Mouse (Mus musculus) midbrain, embryonic 16.5 days (tissue): Measurements from ENCODE around the gene Srp54a. TPM values are rescaled to one million over a fixed set of nuclear protein-coding genes. Genes with fewer than 3 reads are reported as not detected.
"Not testable (repeated sequence)": the region's sequence is repeated elsewhere in the genome, so short reads cannot be mapped to it uniquely, and the experiment has no call there.

ENCODE experiments used
- ATAC-seq: fragments of 200-750 bp; cut with Nextera tagmentation; 2 replicates; pipeline ENCODE4 v1.8.0; 2017; ENCODE audit warnings: moderate TSS enrichment
- H3K27ac ChIP-seq: fragments of 300-500 bp; sonication (generic); 2 replicates; pipeline ENCODE4 v1.5.1; 2014; ENCODE audit warnings: mild to moderate bottlenecking, low read length, mixed read lengths
- H3K27me3 ChIP-seq: fragments of 300-500 bp; sonication (generic); 2 replicates; pipeline ENCODE4 v1.6.1; 2014; ENCODE audit warnings: low read depth, low read length, mixed read lengths; ENCODE audit not compliant: control insufficient read depth, insufficient read depth
- H3K36me3 ChIP-seq: fragments of 300-500 bp; sonication (generic); 2 replicates; pipeline ENCODE4 v1.6.1; 2014; ENCODE audit warnings: mild to moderate bottlenecking, low read length, moderate library complexity, mixed read lengths; ENCODE audit not compliant: control insufficient read depth, insufficient read depth
- H3K4me1 ChIP-seq: fragments of 300-500 bp; sonication (generic); 2 replicates; pipeline ENCODE4 v1.6.1; 2014; ENCODE audit warnings: mild to moderate bottlenecking, low read length, mixed read lengths; ENCODE audit not compliant: control insufficient read depth, insufficient read depth
- H3K4me2 ChIP-seq: fragments of 300-500 bp; sonication (generic); 2 replicates; pipeline ENCODE4 v1.6.1; 2014; ENCODE audit warnings: mild to moderate bottlenecking, low read length, mixed read lengths
- H3K4me3 ChIP-seq: fragments of 300-500 bp; sonication (generic); 2 replicates; pipeline ENCODE4 v1.5.1; 2014; ENCODE audit warnings: low read depth, mild to moderate bottlenecking, low read length, moderate library complexity, mixed read lengths
- H3K9ac ChIP-seq: fragments of 300-500 bp; sonication (generic); 2 replicates; pipeline ENCODE4 v1.6.1; 2014; ENCODE audit warnings: low read depth, low read length, mixed read lengths
- H3K9me3 ChIP-seq: fragments of 300-500 bp; sonication (generic); replicated peaks from 2 replicates; pipeline ENCODE4 v1.6.1; 2014; ENCODE audit warnings: mild to moderate bottlenecking, low read length, mixed read lengths; ENCODE audit not compliant: control insufficient read depth, poor library complexity, severe bottlenecking
- WGBS: fragments of 180-500 bp; shearing (Covaris S2); extraction: QIAGEN DNeasy Blood & Tissue Kit; methylation state at CpG from one replicate; pipeline ENCODE4 v1.1.7; 2014; 5-methylcytosine and 5-hydroxymethylcytosine counted together
- polyA plus RNA-seq: library from polyadenylated mRNA; unstranded; fragments of >200 nt; fragmentation: Nextera tagmentation; extraction: Ambion mirVana; gene quantifications from 2 replicates; pipeline ENCODE4 v1.2.1, GENCODE M21; 2015

Gene Srp54a
- polyA plus RNA-seq, 1 experiment from 2014 or later = 209 TPM

DNA sequence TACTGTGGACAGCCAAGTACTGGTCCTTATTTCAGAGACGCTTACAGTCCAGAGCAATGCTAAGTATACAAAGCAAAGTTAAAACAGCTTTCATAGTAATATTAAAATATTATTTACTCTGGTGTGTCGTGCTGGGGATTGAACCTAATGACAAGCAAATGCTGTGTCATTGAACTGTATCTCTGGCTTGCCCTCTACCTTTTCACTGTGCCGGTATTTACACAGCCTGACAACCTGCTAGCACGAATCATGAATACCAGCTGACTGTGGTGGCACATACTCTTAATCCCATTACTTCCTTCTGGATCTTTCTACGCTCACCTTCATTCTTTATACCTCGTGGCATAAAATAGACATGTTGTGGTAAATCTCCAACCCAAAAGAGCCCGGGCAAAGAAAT, 12.1 kb downstream of the Srp54a start:
- 94% methylated on average over 1 of the region's 7 CpGs for WGBS
- not testable (repeated sequence) for H3K4me2 ChIP-seq, H3K9ac ChIP-seq, H3K4me3 ChIP-seq, H3K9me3 ChIP-seq, ATAC-seq, H3K36me3 ChIP-seq, H3K4me1 ChIP-seq, H3K27me3 ChIP-seq, H3K27ac ChIP-seq

DNA sequence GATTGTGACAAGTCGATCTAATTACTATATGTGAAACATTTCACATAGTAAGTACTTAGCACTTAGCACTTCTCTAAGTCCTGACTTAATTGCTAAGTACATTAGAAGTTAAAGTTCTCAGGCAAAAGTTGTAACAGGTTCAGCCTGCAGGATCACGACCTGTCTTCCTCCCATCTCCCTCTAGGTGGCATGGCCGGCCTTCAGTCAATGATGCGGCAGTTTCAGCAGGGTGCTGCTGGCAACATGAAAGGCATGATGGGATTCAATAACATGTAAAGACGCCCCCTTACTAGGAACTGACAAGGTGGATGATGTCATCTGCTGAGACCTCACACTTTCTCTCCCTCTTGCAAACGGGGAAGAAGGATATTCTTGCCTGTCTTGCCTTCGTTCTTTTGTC, 32.6 kb downstream of the Srp54a start:
- H3K9ac ChIP-seq, H3K4me1 ChIP-seq, ATAC-seq, H3K36me3 ChIP-seq, H3K4me3 ChIP-seq, H3K27me3 ChIP-seq, H3K27ac ChIP-seq, H3K9me3 ChIP-seq, H3K4me2 ChIP-seq: not testable (repeated sequence)
- no CpG with 5 or more reads among the region's 7 CpGs for WGBS

DNA sequence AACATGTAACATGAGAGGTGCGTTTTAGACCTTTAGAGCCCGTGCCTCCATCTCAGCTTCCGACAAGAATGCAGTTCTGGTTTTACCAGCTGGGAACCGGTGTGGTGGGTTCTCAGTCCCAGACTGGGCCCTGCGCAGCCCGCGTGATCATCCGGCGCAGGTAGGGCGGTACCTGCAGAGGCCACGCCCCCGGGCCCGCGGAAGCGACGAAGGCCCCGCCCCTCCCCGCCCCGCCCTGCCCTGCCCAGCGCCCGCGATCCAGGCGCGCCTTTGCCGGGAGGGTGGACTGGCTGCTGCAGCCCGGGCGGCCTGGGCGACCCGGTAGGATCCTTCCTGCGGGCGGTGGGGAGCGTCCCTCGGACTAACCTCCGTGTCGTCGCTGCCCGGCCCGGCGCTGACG, 44.2 kb downstream of the Srp54a start, which contains the start of gene Fam177a:
Gene Fam177a, plus strand, starts transcription at position 228 of the 400 bp plus-strand sequence.
- WGBS = no CpG with 5 or more reads among the region's 40 CpGs
- not testable (repeated sequence) for H3K36me3 ChIP-seq, H3K27me3 ChIP-seq, H3K9me3 ChIP-seq, H3K4me2 ChIP-seq, H3K4me3 ChIP-seq, H3K27ac ChIP-seq, H3K4me1 ChIP-seq, H3K9ac ChIP-seq
- ATAC-seq = peak; percentile 98

DNA sequence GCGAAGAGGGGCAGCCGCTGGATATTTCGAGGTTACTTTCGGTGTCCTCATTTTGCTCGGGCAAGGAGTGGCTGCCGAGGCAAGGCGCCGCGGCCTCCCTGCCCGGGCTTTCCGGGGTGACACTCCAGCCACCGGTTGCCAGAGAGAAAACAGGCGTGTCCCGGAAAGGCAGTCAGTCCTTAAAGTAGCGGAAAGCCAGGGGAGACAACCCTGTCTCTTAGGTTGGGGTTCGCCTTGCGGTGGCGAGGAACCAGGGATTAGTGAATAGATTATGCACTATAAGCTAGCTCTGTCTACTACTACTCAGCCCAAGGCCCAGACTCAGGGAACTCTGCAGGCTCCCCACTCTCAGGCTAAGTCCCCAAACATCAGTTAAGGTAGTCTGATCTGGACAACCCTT, 44.7 kb downstream of the Srp54a start:
- ATAC-seq = peak; percentile 73

DNA sequence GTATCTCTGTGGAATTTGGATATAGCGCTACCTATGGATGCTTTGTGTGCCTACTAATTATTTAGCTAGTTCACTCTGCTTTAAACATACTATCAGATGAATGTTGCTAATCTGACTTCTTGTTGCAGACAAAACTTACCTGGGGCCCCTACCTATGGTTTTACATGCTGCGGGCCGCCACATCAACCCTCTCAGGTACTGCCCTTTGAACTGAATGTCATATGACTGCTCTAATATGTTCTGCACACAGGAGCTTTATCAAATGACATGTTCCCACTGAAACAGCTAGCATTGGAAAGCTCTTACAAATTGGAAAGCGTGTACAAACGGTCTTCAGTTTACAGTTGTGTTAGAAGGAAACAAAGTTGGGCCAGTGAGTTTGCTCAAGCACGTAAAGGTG, 55.5 kb downstream of the Srp54a start:
- H3K9ac ChIP-seq, H3K36me3 ChIP-seq, H3K9me3 ChIP-seq, H3K4me2 ChIP-seq, H3K27ac ChIP-seq, H3K27me3 ChIP-seq, ATAC-seq, H3K4me1 ChIP-seq, H3K4me3 ChIP-seq: not testable (repeated sequence)
- no CpG with 5 or more reads among the region's 6 CpGs for WGBS

More for the DNA sequence above, 44.7 kb downstream of the Srp54a start:
- H3K4me1 ChIP-seq, H3K27ac ChIP-seq, H3K9me3 ChIP-seq, H3K4me2 ChIP-seq, H3K4me3 ChIP-seq, H3K36me3 ChIP-seq, H3K9ac ChIP-seq, H3K27me3 ChIP-seq: not testable (repeated sequence)
- WGBS = no CpG with 5 or more reads among the region's 18 CpGs

DNA sequence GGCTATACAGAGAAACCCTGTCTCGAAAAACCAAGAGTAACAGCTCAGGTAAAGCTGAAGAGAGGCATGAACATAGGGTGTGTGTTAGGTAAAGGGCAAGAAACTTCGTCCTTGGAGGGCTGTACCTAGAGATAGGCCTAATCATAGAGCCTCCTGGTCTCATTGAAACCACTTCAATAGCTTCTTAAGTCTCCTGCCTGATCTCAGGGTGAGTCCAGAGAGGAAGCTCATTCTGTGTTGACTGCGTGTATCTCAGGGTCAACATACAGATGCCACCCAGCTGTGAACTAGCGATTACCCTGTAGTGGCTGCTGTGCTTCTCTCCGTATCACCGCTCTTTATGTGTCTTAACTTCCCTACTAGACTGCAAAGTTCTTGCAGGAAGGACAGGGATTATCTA, 57.8 kb downstream of the Srp54a start:
- H3K4me2 ChIP-seq, H3K4me1 ChIP-seq, H3K4me3 ChIP-seq, H3K27ac ChIP-seq, H3K9ac ChIP-seq, H3K27me3 ChIP-seq, ATAC-seq, H3K36me3 ChIP-seq, H3K9me3 ChIP-seq: not testable (repeated sequence)
- WGBS = no CpG with 5 or more reads among the region's 6 CpGs

DNA sequence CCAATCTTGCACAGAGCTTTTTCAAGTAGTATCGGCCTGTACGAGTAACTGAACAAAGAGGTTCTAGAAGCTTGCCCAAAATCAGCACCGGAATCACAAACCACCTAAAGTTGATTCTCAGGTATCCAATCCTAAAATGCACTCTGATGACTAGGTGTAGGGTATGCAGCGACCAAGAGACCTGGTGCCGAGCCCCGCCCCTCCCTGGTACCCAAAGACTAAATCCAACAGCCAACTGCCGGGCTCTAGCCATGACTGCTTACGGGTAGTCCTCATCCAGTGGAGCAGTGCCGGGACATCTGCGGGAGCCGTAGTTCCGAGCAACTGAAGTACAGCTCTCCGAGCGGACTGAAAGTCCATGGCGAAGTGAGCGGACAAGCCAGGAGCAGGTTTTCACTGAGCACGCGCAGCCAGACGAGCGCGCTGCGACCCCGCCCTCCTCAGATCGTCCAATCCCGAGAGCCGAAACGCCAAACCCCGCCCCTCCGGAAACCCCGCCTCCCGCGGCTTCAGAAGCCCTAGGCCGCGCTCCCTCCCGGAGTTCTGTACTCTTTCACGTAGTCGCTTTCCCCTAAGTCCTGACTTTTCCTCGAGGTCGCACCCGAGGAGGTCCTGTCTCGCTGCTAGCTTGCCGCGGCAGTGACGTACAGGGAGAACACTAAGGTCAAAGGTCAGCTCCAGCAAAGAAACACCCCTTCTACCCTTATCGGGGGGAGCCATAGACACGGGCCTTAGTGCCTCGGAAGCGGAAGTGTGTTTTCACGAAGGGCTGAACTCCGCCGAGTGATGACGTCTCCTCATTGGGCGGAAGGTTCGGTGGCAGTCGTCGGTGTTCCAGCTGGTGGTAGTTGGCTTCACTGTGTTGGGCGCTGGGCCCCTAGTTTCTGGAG, 74.7 kb downstream of the Srp54a start, which contains the start of gene Srp54b:
Gene Srp54b, plus strand, starts transcription at position 546 of the 890 bp plus-strand sequence.
- H3K36me3 ChIP-seq, H3K27ac ChIP-seq, H3K4me2 ChIP-seq, H3K4me3 ChIP-seq, H3K4me1 ChIP-seq, H3K9ac ChIP-seq, H3K27me3 ChIP-seq, H3K9me3 ChIP-seq: not testable (repeated sequence)
- ATAC-seq = peak; percentile 99
- WGBS = no CpG with 5 or more reads among the region's 57 CpGs

DNA sequence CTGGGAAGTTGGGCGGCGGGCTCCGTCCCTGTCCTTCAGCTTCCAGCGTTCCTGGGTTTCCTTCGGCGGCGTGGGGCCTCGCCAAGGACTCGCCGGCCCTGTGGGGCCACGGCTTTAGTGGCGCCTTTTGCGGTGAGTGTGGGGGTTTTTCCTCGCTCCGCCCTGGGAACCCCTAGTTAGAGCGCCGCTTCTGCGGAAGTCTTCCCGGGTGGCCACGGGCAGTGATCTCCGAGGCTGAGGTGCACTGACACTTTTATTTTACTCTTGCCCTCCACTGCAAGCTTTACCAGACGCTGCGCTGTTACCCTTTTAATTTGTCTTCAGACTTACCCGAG, 75.4 kb downstream of the Srp54a start:
- H3K36me3 ChIP-seq, H3K9ac ChIP-seq, H3K4me1 ChIP-seq, H3K27me3 ChIP-seq, ATAC-seq, H3K4me2 ChIP-seq, H3K27ac ChIP-seq, H3K9me3 ChIP-seq, H3K4me3 ChIP-seq: not testable (repeated sequence)
- 0% methylated on average over 8 of the region's 24 CpGs for WGBS
